Mouse (Mus musculus): ENCODE data around the gene Bet1l. TPM values are rescaled to one million over a fixed set of nuclear protein-coding genes. Genes with fewer than 3 reads are reported as not detected.

Bet1l gene
- 28.0 TPM for total RNA-seq (2023)

GRCm38 (mm10) chr7:140857550-140858505, at the start of gene Bet1l:
Gene Bet1l (minus strand): TSS chr7:140857577.

GRCm38 (mm10) chr7:140900220-140900619, 42.8 kb upstream of the Bet1l start, which contains the start of gene Cox8b:
Gene Cox8b (minus strand): TSS chr7:140900446.

DNA sequence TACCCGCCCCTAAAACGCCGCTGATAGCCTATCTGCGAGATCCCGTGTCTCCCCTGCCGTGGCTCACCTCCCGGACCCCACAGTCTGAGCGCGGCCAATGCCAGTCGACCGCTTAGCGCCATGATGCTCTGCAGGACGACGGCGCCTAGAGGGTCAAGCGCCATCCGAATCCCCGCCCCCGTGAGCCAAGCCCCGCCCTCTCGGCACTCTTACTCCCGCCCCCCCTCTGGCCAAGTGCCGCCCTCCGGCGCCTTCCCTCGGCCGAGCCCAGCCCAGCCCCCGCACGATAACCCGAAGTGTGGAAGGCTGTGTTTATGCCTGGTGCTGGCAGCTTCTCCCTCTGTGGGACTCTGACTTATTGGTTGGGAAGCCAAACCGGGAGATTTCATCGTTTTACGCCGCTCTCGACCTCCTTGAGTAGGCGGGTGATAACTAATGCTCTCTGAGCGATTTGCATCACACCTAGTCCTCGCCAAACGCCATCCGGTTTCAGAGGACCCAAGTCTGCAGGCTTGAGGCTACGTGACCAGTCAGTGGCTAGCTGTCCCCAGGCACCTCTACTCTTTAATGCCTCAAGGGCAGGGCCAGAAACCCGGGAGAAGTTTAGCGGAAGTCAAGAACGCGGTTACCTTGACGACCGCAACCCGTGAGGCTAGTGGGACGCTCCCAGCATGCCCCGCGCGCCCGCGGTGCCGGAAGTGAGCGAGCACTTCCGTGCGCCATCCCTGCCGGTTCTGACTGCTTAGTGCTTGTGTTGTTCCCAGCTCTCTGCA, 24.5 kb upstream of the Bet1l start, which contains the start of the genes Psmd13 and Sirt3:
Gene Psmd13, plus strand, starts transcription at position 273 of the 773 bp plus-strand sequence.
Gene Sirt3, minus strand, starts transcription at position 614 of the 773 bp plus-strand sequence.

DNA sequence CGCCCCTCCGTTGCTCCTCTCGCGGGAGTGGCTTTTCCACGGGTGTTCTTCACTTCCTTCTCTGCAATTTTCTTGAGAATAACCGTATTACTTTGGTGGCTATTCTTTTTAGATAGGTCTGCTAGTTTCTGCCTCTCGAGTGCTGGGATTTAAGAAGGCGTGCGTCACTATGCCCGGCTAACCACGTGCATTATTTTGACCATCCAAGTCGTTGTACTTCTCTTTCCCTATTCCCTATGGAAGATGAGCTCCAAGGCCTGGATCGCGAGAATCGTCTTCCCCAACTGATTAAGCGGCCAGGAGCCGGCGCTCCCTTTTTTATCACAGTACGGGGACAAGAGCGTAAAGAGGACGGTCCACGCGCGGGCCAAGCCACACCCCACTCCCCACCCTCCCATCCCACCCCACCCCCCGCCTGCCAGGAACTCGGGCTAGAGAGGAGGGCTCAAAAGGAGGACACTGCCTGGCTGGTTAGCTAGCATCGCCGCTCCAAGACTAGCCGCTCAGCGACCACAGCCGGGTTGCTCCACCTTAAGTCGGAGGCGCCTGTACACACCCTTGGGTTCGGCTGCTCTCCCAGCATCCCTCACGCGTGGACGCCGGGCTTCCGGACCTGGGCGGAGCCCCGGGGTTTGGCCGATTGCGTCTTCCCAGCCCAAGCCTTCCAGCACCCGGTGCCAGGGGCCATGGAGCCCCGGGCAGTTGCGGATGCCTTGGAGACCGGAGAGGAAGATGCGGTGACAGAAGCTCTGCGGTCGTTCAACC, 410 bp downstream of the Bet1l start, which contains the start of gene Ric8a:
Gene Ric8a, plus strand, starts transcription at position 173 of the 765 bp plus-strand sequence.

GRCm38 (mm10) chr7:140855860-140856784, 1.3 kb downstream of the Bet1l start, which contains the start of gene Gm45785:
Gene Gm45785 (minus strand): TSS chr7:140856331.

DNA sequence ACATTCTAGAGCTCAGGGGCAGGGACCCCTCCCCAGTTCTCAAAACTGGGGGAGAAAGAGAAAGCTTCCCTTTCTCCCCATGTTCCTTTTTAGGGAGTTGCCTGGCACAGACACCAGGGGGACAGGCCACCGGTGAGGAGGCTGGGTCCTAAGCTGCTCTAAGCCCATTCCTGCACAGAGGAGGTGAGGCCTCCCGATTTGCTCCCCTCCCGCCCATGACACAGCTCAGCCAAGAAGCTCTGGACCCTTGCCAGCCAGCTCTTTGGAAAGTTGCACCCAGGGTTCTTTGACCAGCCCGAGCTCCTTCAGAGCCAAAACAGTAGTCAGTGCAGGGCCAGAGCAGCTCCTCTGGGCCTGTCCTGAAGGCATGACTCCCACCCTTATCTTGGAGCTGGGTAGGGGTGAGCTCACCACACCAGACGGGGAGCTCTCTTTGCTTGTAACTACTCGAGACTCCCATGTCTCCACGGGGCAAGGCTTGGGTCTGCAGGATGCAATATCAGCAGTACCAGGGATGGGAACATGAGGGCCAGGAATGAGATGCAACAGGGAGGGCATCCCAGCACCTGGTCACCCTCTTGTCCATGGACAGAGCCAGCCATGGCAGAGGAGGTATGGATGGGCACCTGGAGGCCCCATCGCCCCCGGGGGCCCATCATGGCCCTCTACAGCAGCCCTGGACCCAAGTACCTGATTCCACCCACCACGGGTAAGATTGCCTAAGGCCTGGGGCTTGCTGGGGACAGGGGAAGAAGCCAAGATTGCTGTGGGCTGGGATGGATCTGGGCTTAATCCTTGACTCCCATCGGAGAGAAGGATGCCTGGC, 9.4 kb downstream of the Bet1l start, which contains the start of gene Odf3:
Gene Odf3, plus strand, starts transcription at position 51 of the 826 bp plus-strand sequence.

DNA sequence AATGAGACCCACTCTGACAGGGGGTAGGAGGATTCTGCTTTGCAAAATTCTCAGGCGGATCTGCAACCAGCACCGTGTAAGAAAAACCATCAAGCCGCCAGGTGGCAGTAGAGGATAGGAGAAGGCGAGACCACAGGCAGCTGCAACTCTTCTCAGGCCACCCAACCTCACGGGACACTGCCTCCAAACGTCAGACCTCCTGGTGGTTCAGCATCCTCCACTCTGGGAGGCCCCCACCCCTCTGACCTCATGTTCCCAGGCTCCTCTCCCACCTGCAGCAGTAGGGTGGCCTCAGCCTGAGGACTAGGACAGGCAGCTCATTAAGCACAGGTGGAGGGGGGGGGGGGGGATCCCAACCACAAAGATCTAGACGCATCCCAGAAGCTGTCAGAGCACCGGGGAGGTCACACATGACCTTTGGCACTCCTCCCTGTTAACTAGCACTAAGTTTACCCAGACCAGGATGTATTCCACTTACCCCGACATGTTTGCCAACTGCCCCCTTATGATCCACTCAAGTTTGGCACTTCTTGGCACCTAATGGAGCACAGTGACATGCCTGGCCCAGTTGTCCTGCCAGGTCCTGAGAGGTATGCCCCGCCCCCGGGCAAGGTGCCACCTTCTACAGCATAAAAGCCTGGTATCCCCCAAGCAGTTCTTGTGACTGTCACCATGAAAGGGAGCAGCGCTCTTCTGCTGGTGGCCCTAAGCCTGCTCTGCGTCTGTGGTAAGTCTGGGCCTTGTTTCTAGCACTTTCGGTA, 12.3 kb downstream of the Bet1l start, which contains the start of gene Scgb1c1:
Gene Scgb1c1, plus strand, starts transcription at position 643 of the 761 bp plus-strand sequence.

GRCm38 (mm10) chr7:140834968-140835757, 22.2 kb downstream of the Bet1l start, which contains the start of gene Urah:
Gene Urah (plus strand): TSS chr7:140835018.

DNA sequence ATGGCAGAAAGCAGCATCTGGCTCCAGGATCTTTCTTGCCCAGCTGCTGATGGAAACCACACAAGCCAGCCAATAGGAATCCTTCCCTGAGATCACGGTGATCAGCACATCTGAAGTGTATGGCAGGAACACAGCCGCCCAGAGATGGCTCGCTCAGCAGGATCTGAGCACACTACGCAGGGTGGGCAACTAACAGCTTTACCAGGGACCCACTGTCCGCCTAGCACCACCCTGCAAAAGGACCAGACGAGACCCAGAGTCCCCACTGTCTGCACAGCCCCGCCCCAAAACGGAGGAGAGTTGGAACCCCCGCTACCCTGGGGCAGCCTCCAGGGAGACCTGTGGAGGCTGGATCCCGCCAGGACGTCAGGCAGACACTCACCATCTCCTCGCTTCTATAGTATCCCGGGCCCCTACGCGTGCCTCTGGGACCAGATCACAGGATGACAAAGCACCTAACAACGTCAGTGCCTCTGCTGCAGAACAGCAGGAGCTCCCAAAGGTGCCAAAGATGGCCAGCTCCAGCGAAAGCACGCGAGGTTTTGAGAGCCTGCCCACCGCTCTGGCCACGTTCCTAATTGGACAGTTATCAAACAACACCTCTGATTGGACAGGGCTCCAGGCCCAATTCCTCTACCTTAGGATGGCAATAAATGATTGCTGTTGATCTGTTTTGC, 35.6 kb downstream of the Bet1l start, which contains the start of gene Zfp941:
Gene Zfp941, minus strand, starts transcription at position 526 of the 677 bp plus-strand sequence.

Other genes starting within 250 kb of the Bet1l start
- gene Olfr61, start 228.6 kb downstream of the Bet1l start, total RNA-seq (2023), result not detected
- not detected for gene Olfr53, start 211.1 kb downstream of the Bet1l start, total RNA-seq (2023)
- not detected for gene Olfr539, start 197.6 kb downstream of the Bet1l start, total RNA-seq (2023)
- not detected for gene Olfr45, start 175.6 kb downstream of the Bet1l start, total RNA-seq (2023)
- gene Olfr541, start 160.3 kb downstream of the Bet1l start, total RNA-seq (2023), result not detected
- gene Cyp2e1, start 93.8 kb downstream of the Bet1l start, total RNA-seq (2023), result not detected
- gene Syce1, start 69.7 kb downstream of the Bet1l start, total RNA-seq (2023), result not detected
- not detected for gene Zfp941, start 35.4 kb downstream of the Bet1l start, total RNA-seq (2023)
- gene Urah, start 22.6 kb downstream of the Bet1l start, total RNA-seq (2023), result not detected
- gene Scgb1c1, start 12.0 kb downstream of the Bet1l start, total RNA-seq (2023), result not detected
- not detected for gene Odf3, start 9.8 kb downstream of the Bet1l start, total RNA-seq (2023)
- gene Gm45785, start 1.2 kb downstream of the Bet1l start, total RNA-seq (2023), result not detected
- 104 TPM for gene Ric8a, start 620 bp downstream of the Bet1l start, total RNA-seq (2023)
- 79.0 TPM for gene Psmd13, start 24.4 kb upstream of the Bet1l start, total RNA-seq (2023)
- gene Sirt3, start 24.7 kb upstream of the Bet1l start, total RNA-seq (2023), result 7.8 TPM
- gene Cox8b, start 42.9 kb upstream of the Bet1l start, total RNA-seq (2023), result not detected
- gene Nlrp6, start 63.3 kb upstream of the Bet1l start, total RNA-seq (2023), result not detected
- gene Pgghg, start 83.8 kb upstream of the Bet1l start, total RNA-seq (2023), result 11.0 TPM
- not detected for gene Ifitm5, start 92.7 kb upstream of the Bet1l start, total RNA-seq (2023)
- gene Gm45717, start 98.4 kb upstream of the Bet1l start, total RNA-seq (2023), result not detected
- gene Ifitm2, start 98.4 kb upstream of the Bet1l start, total RNA-seq (2023), result 19.8 TPM
- gene Ifitm1, start 109.6 kb upstream of the Bet1l start, total RNA-seq (2023), result 5.5 TPM
- gene Ifitm3, start 153.2 kb upstream of the Bet1l start, total RNA-seq (2023), result 12.2 TPM
- 1.9 TPM for gene Ifitm6, start 160.3 kb upstream of the Bet1l start, total RNA-seq (2023)
- gene Gm17387, start 171.6 kb upstream of the Bet1l start, total RNA-seq (2023), result not detected
- gene B4galnt4, start 203.5 kb upstream of the Bet1l start, total RNA-seq (2023), result 1.3 TPM
- 39.7 TPM for gene Pkp3, start 220.6 kb upstream of the Bet1l start, total RNA-seq (2023)
- 76.9 TPM for gene Sigirr, start 243.0 kb upstream of the Bet1l start, total RNA-seq (2023)